Mouse (Mus musculus) embryonic fibroblast, embryonic 13.5 days (primary cell): ENCODE measurements around the gene Lingo1.

Experiments used
- CTCF ChIP-seq: IDR thresholded peaks from 2 replicates; pipeline ENCODE4 v1.5.1; 2011; ENCODE audit warnings: mild to moderate bottlenecking, control low read depth, low read length, moderate library complexity, borderline replicate concordance; ENCODE audit not compliant: insufficient read depth
- POLR2A ChIP-seq: IDR thresholded peaks from 2 replicates; pipeline ENCODE4 v1.6.1; 2011; ENCODE audit warnings: low read depth, mild to moderate bottlenecking, control low read depth, low read length, moderate library complexity

- TF ChIP-seq CTCF (no peak), POLR2A (no peak)
These were observed 184.1 kb downstream of the Lingo1 start for GRCm38 (mm10) chr9:56611912-56612797.
